Mouse (Mus musculus): ENCODE measurements around the gene Serpina12.

The Serpina12 gene

DNA sequence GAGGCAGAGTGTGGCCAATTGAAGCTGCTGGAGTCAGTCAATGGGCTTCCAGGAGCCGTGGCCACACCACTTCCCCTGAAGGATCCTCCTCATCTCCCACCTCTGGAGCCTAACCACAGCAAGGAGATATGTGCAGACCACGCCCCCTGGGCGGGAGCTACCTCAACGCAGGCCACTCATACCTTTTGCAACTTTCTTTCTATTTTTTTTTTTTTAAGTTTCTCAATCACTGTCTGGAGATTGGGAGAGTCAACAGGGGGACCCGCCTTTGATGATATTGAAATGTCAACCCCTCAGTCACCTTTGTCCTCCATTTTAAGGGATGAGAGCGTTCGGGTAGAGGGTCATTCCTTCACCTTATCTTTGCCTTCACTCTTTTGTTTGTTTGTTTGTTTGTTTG is at the start of gene Serpina12:
Serpina12 (minus strand) TSS at position 101 of the 400 bp plus-strand sequence.
- DNase-seq (ENCODE audit: low spot score): no peak

DNA sequence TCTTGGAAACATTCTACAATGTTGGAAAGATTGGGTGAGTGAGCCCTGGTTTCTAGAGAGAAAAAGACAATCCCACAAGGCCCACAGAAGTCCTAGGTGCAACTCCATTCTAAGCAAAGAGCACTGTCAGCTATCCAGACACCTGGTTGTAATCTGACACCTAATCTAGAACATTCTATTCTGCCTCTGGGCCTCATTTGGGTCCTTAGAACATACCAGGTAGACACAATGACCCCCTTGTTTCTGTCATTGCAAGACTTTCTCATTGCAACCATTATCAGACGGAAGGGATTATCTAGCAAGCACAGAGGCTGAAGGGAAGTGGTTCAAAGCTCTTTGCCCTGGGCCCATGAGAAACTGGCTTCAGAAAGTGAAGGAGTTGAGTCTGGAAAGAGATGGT is 47.1 kb upstream of the Serpina12 start:
- no peak for DNase-seq (ENCODE audit: low spot score)

DNA sequence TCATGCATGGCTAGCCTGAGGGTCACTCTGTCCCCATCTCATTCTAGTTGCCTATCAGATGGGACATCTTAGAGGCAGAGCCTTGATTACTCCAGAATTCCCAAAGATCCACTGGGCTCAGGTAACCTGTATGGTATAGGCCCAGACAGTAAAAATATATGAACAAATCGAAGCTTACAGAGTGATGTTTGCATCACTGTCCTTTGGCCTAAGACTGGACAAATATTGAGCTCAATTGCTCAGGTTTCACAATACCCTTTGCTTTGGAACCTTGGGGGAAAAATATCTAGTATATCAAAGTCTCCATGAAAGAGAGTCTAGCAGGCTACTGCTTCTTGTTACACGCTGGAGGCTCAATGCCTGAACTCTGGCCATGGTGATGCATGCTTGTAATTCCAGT is 45.9 kb upstream of the Serpina12 start:
- no peak for DNase-seq (ENCODE audit: low spot score)

DNA sequence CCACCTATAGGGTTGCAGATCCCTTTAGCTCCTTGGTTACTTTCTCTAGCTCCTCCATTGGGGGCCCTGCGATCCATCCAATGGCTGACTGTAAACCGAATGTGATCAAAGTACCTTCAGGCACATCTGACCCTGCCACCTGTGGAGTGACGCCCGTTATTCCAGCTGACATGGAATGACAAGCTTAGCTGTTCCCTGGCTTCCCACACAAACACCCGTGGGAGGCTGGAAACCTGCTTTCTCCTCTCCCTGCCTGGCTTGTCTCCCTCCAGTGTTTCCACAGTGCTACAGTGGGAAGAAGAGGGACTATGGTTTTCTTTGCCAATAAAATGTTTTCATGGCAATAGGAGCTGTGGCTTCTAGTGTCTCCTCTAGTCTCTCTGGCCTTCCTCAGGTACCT is 28.0 kb upstream of the Serpina12 start:
- no peak for DNase-seq (ENCODE audit: low spot score)

- DNase-seq (ENCODE audit: low spot score): no peak
Observed at GRCm38 (mm10) chr12:104071708-104072107, 27.5 kb upstream of the Serpina12 start.

DNA sequence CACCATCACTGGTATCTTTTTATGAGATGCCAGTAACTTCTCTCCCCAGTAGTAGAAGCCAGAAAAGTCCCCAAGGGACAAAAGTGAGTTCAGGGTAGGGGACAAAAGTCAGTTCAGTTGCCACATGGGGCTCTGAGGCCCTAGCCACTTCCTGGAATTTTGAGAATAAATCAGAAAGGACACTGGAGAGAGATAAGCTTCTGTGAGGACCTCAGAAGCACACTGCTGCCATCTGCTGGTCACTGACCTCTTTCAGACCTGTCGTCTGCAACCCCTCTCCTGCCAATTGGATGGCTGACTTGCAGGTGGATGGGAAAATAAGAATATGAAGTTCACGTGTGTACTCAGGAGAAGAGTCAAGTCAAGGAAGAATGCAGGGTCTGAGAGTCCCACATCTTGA is 25.4 kb upstream of the Serpina12 start:
- no peak for DNase-seq (ENCODE audit: low spot score)

DNA sequence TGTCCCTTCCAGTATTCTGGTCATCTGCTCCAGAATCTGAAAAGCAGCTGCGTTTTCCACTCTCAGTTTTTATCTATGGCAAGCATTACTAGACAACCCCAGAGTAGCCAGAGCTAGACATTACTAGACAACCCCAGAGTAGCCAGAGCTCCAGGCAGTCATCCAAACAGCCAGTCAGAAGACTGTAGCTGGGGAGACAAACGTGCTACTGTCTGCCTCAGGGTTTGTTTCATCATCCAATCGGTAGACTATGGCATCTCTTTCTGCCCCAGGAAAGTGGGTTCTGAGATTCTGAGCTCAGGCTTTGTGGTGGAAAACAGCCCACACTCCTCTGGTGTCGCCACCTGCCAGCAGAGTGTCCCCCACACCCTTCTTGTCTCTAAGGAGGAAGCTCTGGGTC is 23.3 kb upstream of the Serpina12 start:
- peak; percentile 5 for DNase-seq (ENCODE audit: low spot score)

GRCm38 (mm10) chr12:104066241-104066640 is 22.0 kb upstream of the Serpina12 start:
- peak; percentile 33 for DNase-seq (ENCODE audit: low spot score)

GRCm38 (mm10) chr12:104064996-104065395 is 20.8 kb upstream of the Serpina12 start:
- no peak for DNase-seq (ENCODE audit: low spot score)

DNA sequence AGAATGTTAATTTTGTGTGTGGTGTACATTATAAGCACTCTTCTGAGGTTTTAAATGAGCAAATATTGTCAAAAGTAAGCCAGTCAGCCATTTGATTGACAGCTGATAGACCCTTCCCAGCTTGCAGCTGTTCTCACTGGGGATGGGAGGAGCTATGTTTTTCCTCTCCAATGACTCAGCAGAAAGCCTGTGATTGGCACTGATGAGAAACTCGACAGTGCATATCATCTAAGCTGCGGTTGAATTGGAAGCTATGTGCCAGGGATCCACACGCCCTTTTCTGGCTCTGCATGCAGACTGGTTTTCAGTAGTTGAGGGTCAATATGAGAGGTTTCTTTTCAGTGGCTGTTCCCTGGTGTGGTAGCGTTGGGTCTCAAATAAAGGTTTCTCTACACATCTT is 20.3 kb upstream of the Serpina12 start:
- no peak for DNase-seq (ENCODE audit: low spot score)

GRCm38 (mm10) chr12:104061862-104062261 is 17.6 kb upstream of the Serpina12 start:
- peak; percentile 38 for DNase-seq (ENCODE audit: low spot score)

- no peak for DNase-seq (ENCODE audit: low spot score)
Observed at GRCm38 (mm10) chr12:104060126-104060525, 15.9 kb upstream of the Serpina12 start.

DNA sequence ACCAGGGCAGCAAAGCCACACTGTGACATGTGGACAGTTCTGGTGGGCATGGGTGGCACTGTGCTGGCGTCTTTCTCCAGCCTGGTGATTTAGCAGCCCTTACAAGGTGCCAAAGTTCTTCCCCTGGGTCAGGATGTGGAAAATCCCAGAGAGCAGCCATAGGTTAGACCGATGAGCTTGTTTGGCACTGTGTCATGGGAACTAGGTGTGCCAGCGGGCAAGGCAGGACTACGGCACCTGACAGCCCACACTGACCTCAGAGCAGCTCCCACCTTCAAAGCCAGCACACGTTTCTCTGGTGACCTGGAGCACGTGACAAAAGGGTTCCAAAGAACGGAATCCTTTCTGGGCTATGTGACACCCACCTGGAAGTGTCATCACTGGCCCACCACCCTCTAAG is 13.3 kb upstream of the Serpina12 start:
- no peak for DNase-seq (ENCODE audit: low spot score)

- peak; percentile 59 for DNase-seq (ENCODE audit: low spot score)
Observed at GRCm38 (mm10) chr12:104057050-104057449, 12.8 kb upstream of the Serpina12 start.

- DNase-seq (ENCODE audit: low spot score): no peak
Observed at GRCm38 (mm10) chr12:104055755-104056154, 11.5 kb upstream of the Serpina12 start.

GRCm38 (mm10) chr12:104053995-104054394 is 9.8 kb upstream of the Serpina12 start:
- no peak for DNase-seq (ENCODE audit: low spot score)

DNA sequence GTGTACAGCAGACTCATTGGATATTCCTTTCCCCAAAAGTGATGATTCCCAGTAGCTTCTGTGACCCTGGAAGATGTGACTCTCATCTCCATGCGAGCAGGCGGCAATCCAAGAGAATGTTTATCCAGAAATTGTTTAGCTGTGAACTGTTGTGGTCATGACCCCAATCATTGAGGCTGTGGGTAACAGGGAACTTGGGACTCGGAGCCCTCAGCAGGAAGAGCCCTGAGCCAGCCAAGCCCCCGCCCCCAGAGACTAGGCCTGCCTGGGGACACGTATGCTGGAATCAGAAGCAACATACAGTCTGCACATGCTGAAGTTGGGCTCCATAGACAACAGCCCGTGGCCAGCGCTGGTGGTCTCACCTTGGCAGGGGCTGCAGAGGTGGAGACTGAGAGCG is 1.5 kb upstream of the Serpina12 start:
- DNase-seq (ENCODE audit: low spot score): no peak

DNA sequence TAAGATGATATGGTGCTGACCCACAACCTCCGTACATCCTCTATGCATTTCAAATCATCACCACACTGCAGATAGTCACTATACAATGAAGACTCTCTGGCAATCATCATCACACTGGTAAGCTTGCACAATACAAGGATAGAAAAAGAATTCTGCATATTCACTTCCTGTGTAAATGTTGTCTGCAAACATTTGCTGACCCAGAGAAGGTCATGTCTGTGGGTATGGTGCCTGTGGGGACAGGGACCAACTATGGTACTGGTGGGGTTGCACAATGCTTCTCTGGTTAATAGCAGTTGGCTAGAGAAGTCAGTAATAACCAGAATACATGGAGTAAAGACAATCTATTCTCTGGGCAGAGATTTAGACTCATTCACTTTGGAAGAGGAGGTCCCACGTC is 1.5 kb downstream of the Serpina12 start:
- no peak for DNase-seq (ENCODE audit: low spot score)

DNA sequence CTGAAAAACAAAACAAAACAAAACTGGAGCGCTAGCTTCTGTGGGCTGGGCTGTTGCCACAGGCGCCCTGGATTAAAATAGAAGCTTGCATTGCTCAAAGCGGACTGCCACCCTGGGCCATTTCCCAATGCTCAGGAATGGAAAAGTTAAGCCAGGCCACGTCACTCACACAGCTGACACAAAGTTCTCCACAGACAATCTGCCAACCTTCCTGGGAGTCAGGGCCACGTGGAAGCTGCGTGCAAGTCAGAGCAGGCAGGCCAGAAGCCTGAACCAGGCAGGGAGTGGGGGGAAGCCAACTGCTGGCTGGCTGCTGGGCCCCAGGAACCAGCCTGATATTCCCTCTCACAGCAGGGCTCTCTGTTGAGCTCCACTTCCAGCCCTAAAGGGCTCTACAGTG is 2.8 kb downstream of the Serpina12 start:
- DNase-seq (ENCODE audit: low spot score): no peak

DNA sequence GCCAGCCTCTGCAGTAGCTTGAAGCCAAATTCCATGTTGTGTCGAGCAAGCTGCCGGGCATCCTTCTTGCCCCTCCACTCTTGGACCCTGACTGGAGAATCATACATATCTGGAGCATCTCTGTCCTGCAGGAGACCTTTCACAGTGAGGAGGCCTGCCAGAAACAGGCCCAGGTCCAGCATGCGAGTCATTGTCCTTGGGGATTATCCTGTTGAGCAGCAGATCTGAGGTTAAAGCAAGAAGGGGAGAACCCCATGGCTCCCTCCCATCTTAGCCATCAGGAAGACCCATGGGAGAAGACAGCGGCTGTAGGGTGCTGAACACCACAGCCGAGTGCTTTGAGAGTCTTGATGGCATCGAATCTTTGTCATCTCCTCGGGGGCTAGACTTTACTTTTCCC is 6.1 kb downstream of the Serpina12 start:
- DNase-seq (ENCODE audit: low spot score): no peak

DNA sequence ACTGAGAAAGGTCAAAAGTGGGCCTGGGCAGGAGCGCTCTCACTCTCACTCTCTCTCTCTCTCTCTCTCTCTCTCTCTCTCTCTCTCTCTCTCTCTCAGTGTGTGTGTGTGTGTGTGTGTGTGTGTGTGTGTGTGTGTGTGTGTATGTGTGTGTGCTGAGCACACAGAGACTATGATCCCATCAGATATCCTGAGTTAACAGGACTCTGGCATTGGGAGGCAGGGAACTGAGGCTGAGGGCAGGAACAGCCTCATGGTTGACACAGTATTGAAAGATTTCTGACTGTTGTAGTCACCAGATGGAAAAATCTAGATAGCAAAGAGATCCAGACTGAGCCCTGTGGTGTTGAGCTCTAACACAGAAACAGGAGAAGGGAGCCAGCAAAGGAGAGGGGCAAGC is 10.5 kb downstream of the Serpina12 start:
- DNase-seq (ENCODE audit: low spot score): no peak

GRCm38 (mm10) chr12:104029986-104030385 is 14.3 kb downstream of the Serpina12 start:
- no peak for DNase-seq (ENCODE audit: low spot score)

DNA sequence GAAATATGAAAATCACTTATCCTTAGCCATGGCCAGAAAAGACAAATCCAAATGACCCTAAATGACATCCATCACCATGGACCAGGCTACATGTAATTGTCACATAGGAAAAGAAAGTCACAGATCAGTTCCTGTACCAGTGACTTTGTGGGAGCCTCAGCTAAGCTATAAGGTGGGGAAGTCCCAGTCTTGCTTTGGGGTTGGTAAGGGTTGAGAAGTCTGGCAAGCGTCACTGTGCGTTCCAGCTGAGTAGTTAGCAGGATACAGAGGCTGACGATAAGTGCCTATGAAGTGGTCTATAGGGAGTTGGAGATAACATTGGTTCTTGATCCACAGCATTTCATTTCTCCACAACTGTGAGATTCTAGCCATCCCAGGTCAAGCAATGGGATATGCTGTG is 29.0 kb downstream of the Serpina12 start:
- no peak for DNase-seq (ENCODE audit: low spot score)

- DNase-seq (ENCODE audit: low spot score): no peak
Observed at GRCm38 (mm10) chr12:104013620-104014019, 30.6 kb downstream of the Serpina12 start, which contains the start of gene Serpina9. TSS of gene Serpina9 (minus strand) at chr12:104013755.

- no peak for DNase-seq (ENCODE audit: low spot score)
Observed at GRCm38 (mm10) chr12:104004689-104005088, 39.6 kb downstream of the Serpina12 start.

All from T-cell, adult 2 months (primary cell).